Mouse (Mus musculus) small intestine, adult 2 months (tissue): ENCODE results near the gene Nexn.

Experiments used
- CTCF ChIP-seq: fragments of 200-500 bp; IDR thresholded peaks from 2 replicates; pipeline ENCODE4 v1.5.1; 2012; ENCODE audit warnings: low read depth, mild to moderate bottlenecking, control low read depth, inconsistent platforms, low read length, moderate library complexity, mixed read lengths; ENCODE audit not compliant: insufficient replicate concordance, insufficient read length; ENCODE audit errors: extremely low read depth
- POLR2A ChIP-seq: fragments of 200-500 bp; IDR thresholded peaks from 2 replicates; pipeline ENCODE4 v1.6.1; 2012; ENCODE audit warnings: low read depth, mild to moderate bottlenecking, control low read depth, inconsistent platforms, low read length, moderate library complexity

- TF ChIP-seq CTCF (no peak), POLR2A (no peak)
Observed at GRCm38 (mm10) chr3:152264374-152264773, 1.8 kb downstream of the Nexn start.
